Mouse (Mus musculus): Measurements from ENCODE around the gene Gm49342.
"Not testable (repeated sequence)": the region's sequence is repeated elsewhere in the genome, so short reads cannot be mapped to it uniquely, and the experiment has no call there.

DNA sequence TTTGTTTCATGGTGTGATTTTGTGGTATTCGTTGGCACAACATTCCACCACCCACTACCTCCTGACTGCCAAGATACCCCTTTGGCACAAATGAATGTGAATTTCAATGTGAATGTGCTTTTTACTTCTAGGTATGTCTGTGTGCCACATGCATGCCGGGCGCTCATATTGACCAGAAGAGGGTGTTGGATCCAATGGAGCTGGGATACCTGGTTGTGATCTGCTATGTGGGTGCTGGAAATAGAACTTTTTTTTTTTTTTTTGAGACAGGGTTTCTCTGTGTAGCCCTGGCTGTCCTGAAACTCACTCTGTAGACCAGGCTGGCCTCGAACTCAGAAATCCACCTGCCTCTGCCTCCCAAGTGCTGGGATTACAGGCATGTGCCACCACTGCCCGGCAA, 28.7 kb downstream of the Gm49342 start:
- TF ChIP-seq POLR2A (IDR thresholded peaks at IDR 0.05; ENCODE audit: control insufficient read depth, low read depth, low read length); CTCF (IDR thresholded peaks at IDR 0.05; ENCODE audit: control insufficient read depth, insufficient read depth, insufficient replicate concordance, low read depth, low read length): not testable (repeated sequence)
